Mouse (Mus musculus) myocyte (in vitro differentiated cells): ENCODE results near the gene Kcnip1.

Source experiments
- CEBPB ChIP-seq: IDR thresholded peaks from 2 replicates; pipeline ENCODE4 v1.6.1; 2011; ENCODE audit warnings: mild to moderate bottlenecking, moderate library complexity; ENCODE audit not compliant: poor library complexity, insufficient read depth, severe bottlenecking
- E2F4 ChIP-seq: IDR thresholded peaks from one replicate; pipeline ENCODE4 v1.6.1; 2011; ENCODE audit warnings: mild to moderate bottlenecking, control low read depth, moderate library complexity; ENCODE audit not compliant: insufficient read depth
- MAX ChIP-seq: IDR thresholded peaks from one replicate; pipeline ENCODE4 v1.6.1; 2011; ENCODE audit warnings: low read depth, mild to moderate bottlenecking, control low read depth
- MYOD1 ChIP-seq, 3 experiments: IDR thresholded peaks; one replicate each; pipeline ENCODE4 v1.6.1; 2011; ENCODE audit warnings: control low read depth in 2 of 3, low read depth in 2 of 3, mild to moderate bottlenecking in 2 of 3, moderate library complexity in 1 of 3; ENCODE audit not compliant: insufficient read length in 2 of 3, control insufficient read depth in 1 of 3
- MYOG ChIP-seq, 3 experiments: IDR thresholded peaks; one replicate each; pipeline ENCODE4 v1.6.1; 2011; ENCODE audit warnings: control low read depth in 2 of 3, low read depth in 2 of 3, mild to moderate bottlenecking in 2 of 3; ENCODE audit not compliant: insufficient read length in 2 of 3, control insufficient read depth in 1 of 3, insufficient read depth in 1 of 3
- POLR2A ChIP-seq: IDR thresholded peaks from one replicate; pipeline ENCODE4 v1.6.1; 2011; ENCODE audit warnings: low read depth, mild to moderate bottlenecking, control low read depth, moderate library complexity; ENCODE audit not compliant: insufficient read length
- REST ChIP-seq: IDR thresholded peaks from one replicate; pipeline ENCODE4 v1.6.1; 2011; ENCODE audit warnings: mild to moderate bottlenecking, control low read depth, moderate library complexity; ENCODE audit not compliant: insufficient read depth, insufficient read length
- SRF ChIP-seq: IDR thresholded peaks from one replicate; pipeline ENCODE4 v1.6.1; 2011; ENCODE audit warnings: low read depth; ENCODE audit not compliant: control insufficient read depth, insufficient read length
- TCF12 ChIP-seq: IDR thresholded peaks from one replicate; pipeline ENCODE4 v1.6.1; 2011; ENCODE audit warnings: mild to moderate bottlenecking, control low read depth; ENCODE audit not compliant: poor library complexity, insufficient read depth, severe bottlenecking
- USF1 ChIP-seq: IDR thresholded peaks from one replicate; pipeline ENCODE4 v1.6.1; 2011; ENCODE audit warnings: low read depth, mild to moderate bottlenecking, control low read depth, moderate library complexity

GRCm38 (mm10) chr11:34002593-34002965 lies 9.6 kb upstream of the Kcnip1 start:
- TF ChIP-seq MYOG (IDR thresholded peaks at IDR 0.05; ENCODE audit: control insufficient read depth in 1 of 3, insufficient read depth in 1 of 3, insufficient read length in 2 of 3, low read depth in 2 of 3), result no peak
- TF ChIP-seq POLR2A, result no peak
- no peak for TF ChIP-seq CEBPB
- no peak for TF ChIP-seq USF1
- TF ChIP-seq E2F4, result no peak
- TF ChIP-seq TCF12, result no peak
- TF ChIP-seq REST, result no peak
- TF ChIP-seq MYOD1 (IDR thresholded peaks at IDR 0.05; ENCODE audit: control insufficient read depth in 1 of 3, insufficient read length in 2 of 3, low read depth in 2 of 3), result no peak
- no peak for TF ChIP-seq SRF
- TF ChIP-seq MAX, result no peak
